Mouse (Mus musculus): ENCODE data around the gene Phf6. TPM values are rescaled to one million over a fixed set of nuclear protein-coding genes. Genes with fewer than 3 reads are reported as not detected.

Gene Phf6
- polyA plus RNA-seq, 1 experiment from 2014 or later = 5.9 TPM

- Histone ChIP-seq H3K27ac (ENCODE audit: low read depth, low read length) (no peak overlapping the region), H3K4me3 (ENCODE audit: low read depth, low read length) (no peak overlapping the region), H3K36me3 (ENCODE audit: control insufficient read depth, insufficient read depth) (no peaks in the 10 kb centered on the region), H3K9ac (ENCODE audit: low read depth, low read length) (no peak overlapping the region), H3K4me2 (replicated peaks; ENCODE audit: low read depth) (no peak overlapping the region), H3K9me3 (ENCODE audit: control insufficient read depth) (no peaks in the 10 kb centered on the region), H3K4me1 (replicated peaks; ENCODE audit: control insufficient read depth, insufficient read depth, low read length) (no peaks in the 10 kb centered on the region), H3K27me3 (replicated peaks; ENCODE audit: control insufficient read depth, insufficient read depth, low read length) (no peaks in the 10 kb centered on the region)
- TF ChIP-seq CTCF (IDR thresholded peaks at IDR 0.05; ENCODE audit: low read depth) = no peak
- no peak for ATAC-seq
These were observed 2.6 kb downstream of the Phf6 start for GRCm38 (mm10) chrX:52914705-52915104.

DNA sequence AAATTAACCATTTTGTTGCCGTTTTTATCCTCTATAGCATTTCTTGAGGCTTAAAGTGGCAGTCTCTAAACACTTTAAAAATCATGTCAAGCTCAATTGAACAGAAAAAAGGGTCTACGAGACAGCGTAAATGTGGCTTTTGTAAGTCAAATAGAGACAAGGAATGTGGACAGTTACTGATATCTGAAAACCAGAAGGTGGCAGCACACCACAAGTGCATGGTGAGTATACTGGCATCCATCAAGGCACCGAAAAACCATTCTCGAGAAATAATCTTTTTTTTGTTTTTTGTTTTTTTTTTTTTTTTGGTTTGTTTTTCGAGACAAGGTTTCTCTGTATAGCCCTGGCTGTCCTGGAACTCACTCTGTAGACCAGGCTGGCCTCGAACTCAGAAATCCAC, 4.5 kb downstream of the Phf6 start:
- WGBS = 79% methylated on average over 7 of the region's 7 CpGs
- TF ChIP-seq CTCF (IDR thresholded peaks at IDR 0.05; ENCODE audit: low read depth) = peak; percentile 53
- ATAC-seq = no peak

GRCm38 (mm10) chrX:52926726-52927125, 14.7 kb downstream of the Phf6 start:
- no peaks in the 10 kb centered on the region for H3K36me3 ChIP-seq (ENCODE audit: control insufficient read depth, insufficient read depth)
- H3K4me2 ChIP-seq (replicated peaks; ENCODE audit: low read depth) = no peak overlapping the region
- H3K9me3 ChIP-seq (ENCODE audit: control insufficient read depth) = no peaks in the 10 kb centered on the region
- no peaks in the 10 kb centered on the region for H3K4me1 ChIP-seq (replicated peaks; ENCODE audit: control insufficient read depth, insufficient read depth, low read length)
- no peaks in the 10 kb centered on the region for H3K27me3 ChIP-seq (replicated peaks; ENCODE audit: control insufficient read depth, insufficient read depth, low read length)
- no peak overlapping the region for H3K27ac ChIP-seq (ENCODE audit: low read depth, low read length)
- WGBS = 90% methylated on average over 9 of the region's 9 CpGs
- TF ChIP-seq CTCF (IDR thresholded peaks at IDR 0.05; ENCODE audit: low read depth) = no peak
- ATAC-seq = no peak
- H3K4me3 ChIP-seq (ENCODE audit: low read depth, low read length) = no peak overlapping the region
- H3K9ac ChIP-seq (ENCODE audit: low read depth, low read length) = no peak overlapping the region

More for the DNA sequence above, 4.5 kb downstream of the Phf6 start:
- no peaks in the 10 kb centered on the region for H3K9me3 ChIP-seq (ENCODE audit: control insufficient read depth)
- no peak overlapping the region for H3K9ac ChIP-seq (ENCODE audit: low read depth, low read length)
- H3K27ac ChIP-seq (ENCODE audit: low read depth, low read length) = no peak overlapping the region
- no peak overlapping the region for H3K4me2 ChIP-seq (replicated peaks; ENCODE audit: low read depth)
- no peak overlapping the region for H3K4me3 ChIP-seq (ENCODE audit: low read depth, low read length)
- H3K27me3 ChIP-seq (replicated peaks; ENCODE audit: control insufficient read depth, insufficient read depth, low read length) = no peaks in the 10 kb centered on the region
- H3K4me1 ChIP-seq (replicated peaks; ENCODE audit: control insufficient read depth, insufficient read depth, low read length) = no peaks in the 10 kb centered on the region
- H3K36me3 ChIP-seq (ENCODE audit: control insufficient read depth, insufficient read depth) = no peaks in the 10 kb centered on the region

GRCm38 (mm10) chrX:52928883-52929282, 16.8 kb downstream of the Phf6 start:
- 38% methylated on average over 1 of the region's 1 CpGs for WGBS
- Histone ChIP-seq H3K4me3 (ENCODE audit: low read depth, low read length) (no peak overlapping the region), H3K4me2 (replicated peaks; ENCODE audit: low read depth) (no peak overlapping the region), H3K27me3 (replicated peaks; ENCODE audit: control insufficient read depth, insufficient read depth, low read length) (no peaks in the 10 kb centered on the region), H3K27ac (ENCODE audit: low read depth, low read length) (no peak overlapping the region), H3K36me3 (ENCODE audit: control insufficient read depth, insufficient read depth) (no peaks in the 10 kb centered on the region), H3K4me1 (replicated peaks; ENCODE audit: control insufficient read depth, insufficient read depth, low read length) (no peaks in the 10 kb centered on the region), H3K9me3 (ENCODE audit: control insufficient read depth) (no peaks in the 10 kb centered on the region), H3K9ac (ENCODE audit: low read depth, low read length) (no peak overlapping the region)
- TF ChIP-seq CTCF (IDR thresholded peaks at IDR 0.05; ENCODE audit: low read depth) = peak; percentile 67
- no peak for ATAC-seq

- no peak overlapping the region for H3K9ac ChIP-seq (ENCODE audit: low read depth, low read length)
These were observed 17.7 kb downstream of the Phf6 start for GRCm38 (mm10) chrX:52929779-52930178.

GRCm38 (mm10) chrX:52930191-52930590, 18.1 kb downstream of the Phf6 start:
- Histone ChIP-seq H3K4me1 (replicated peaks; ENCODE audit: control insufficient read depth, insufficient read depth, low read length) (no peaks in the 10 kb centered on the region), H3K4me2 (replicated peaks; ENCODE audit: low read depth) (no peak overlapping the region), H3K4me3 (ENCODE audit: low read depth, low read length) (no peak overlapping the region), H3K9ac (ENCODE audit: low read depth, low read length) (no peak overlapping the region), H3K9me3 (ENCODE audit: control insufficient read depth) (no peaks in the 10 kb centered on the region), H3K27ac (ENCODE audit: low read depth, low read length) (no peak overlapping the region), H3K36me3 (ENCODE audit: control insufficient read depth, insufficient read depth) (no peaks in the 10 kb centered on the region), H3K27me3 (replicated peaks; ENCODE audit: control insufficient read depth, insufficient read depth, low read length) (no peaks in the 10 kb centered on the region)
- TF ChIP-seq CTCF (IDR thresholded peaks at IDR 0.05; ENCODE audit: low read depth) = no peak
- WGBS = 90% methylated on average over 5 of the region's 5 CpGs
- ATAC-seq = no peak

More at GRCm38 (mm10) chrX:52929779-52930178, 17.7 kb downstream of the Phf6 start:
- Histone ChIP-seq H3K9me3 (ENCODE audit: control insufficient read depth) (no peaks in the 10 kb centered on the region), H3K27me3 (replicated peaks; ENCODE audit: control insufficient read depth, insufficient read depth, low read length) (no peaks in the 10 kb centered on the region), H3K36me3 (ENCODE audit: control insufficient read depth, insufficient read depth) (no peaks in the 10 kb centered on the region), H3K4me1 (replicated peaks; ENCODE audit: control insufficient read depth, insufficient read depth, low read length) (no peaks in the 10 kb centered on the region), H3K4me3 (ENCODE audit: low read depth, low read length) (no peak overlapping the region), H3K27ac (ENCODE audit: low read depth, low read length) (no peak overlapping the region), H3K4me2 (replicated peaks; ENCODE audit: low read depth) (no peak overlapping the region)
- no peak for ATAC-seq
- TF ChIP-seq CTCF (IDR thresholded peaks at IDR 0.05; ENCODE audit: low read depth) = no peak
- WGBS = 87% methylated on average over 3 of the region's 3 CpGs

DNA sequence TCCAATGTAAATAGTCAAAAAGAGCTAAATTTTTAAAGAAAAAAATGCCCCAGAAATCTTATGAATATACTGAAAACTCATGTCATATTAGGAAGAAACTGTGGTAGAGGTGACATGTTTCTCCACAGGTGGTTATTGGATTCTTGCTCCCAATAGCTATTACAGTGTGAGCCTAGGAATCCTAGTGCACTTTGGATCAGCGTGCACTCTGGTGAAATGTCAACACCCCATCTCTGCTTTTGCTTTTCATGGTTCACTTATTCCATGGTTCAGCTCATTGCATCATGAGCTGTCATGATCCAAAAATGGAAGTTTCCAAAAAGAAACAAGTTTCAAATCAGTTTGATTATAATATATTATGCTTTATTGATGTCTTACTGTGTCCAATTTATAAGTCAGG, 20.1 kb downstream of the Phf6 start:
- no peak for ATAC-seq
- no peak for TF ChIP-seq CTCF (IDR thresholded peaks at IDR 0.05; ENCODE audit: low read depth)
- Histone ChIP-seq H3K27ac (ENCODE audit: low read depth, low read length) (no peak overlapping the region), H3K27me3 (replicated peaks; ENCODE audit: control insufficient read depth, insufficient read depth, low read length) (no peaks in the 10 kb centered on the region), H3K4me2 (replicated peaks; ENCODE audit: low read depth) (no peak overlapping the region), H3K9ac (ENCODE audit: low read depth, low read length) (no peak overlapping the region), H3K4me1 (replicated peaks; ENCODE audit: control insufficient read depth, insufficient read depth, low read length) (no peaks in the 10 kb centered on the region), H3K9me3 (ENCODE audit: control insufficient read depth) (no peaks in the 10 kb centered on the region), H3K36me3 (ENCODE audit: control insufficient read depth, insufficient read depth) (no peaks in the 10 kb centered on the region), H3K4me3 (ENCODE audit: low read depth, low read length) (no peak overlapping the region)
- 91% methylated on average over 1 of the region's 1 CpGs for WGBS

Data from intestine, postnatal 0 days (tissue).